Mouse (Mus musculus) right cerebral cortex, postnatal 4 days (tissue): ENCODE data around the gene Hoxa3.

ENCODE experiments used
- DNase-seq: peaks from one replicate; pipeline ENCODE4 v3.0.0-alpha.2; 2022

The Hoxa3 gene

GRCm38 (mm10) chr6:52213119-52213986 lies at the start of gene Hoxa3, which contains the start of gene Gm28308:
Hoxa3 (minus strand) TSS chr6:52213336.
Gm28308 (minus strand) TSS chr6:52213339.
- no peak for DNase-seq

GRCm38 (mm10) chr6:52262463-52263320 lies 49.6 kb upstream of the Hoxa3 start:
- DNase-seq = no peak

- no peak for DNase-seq
Observed at GRCm38 (mm10) chr6:52261751-52262462, 48.8 kb upstream of the Hoxa3 start.

GRCm38 (mm10) chr6:52260654-52261575 lies 47.8 kb upstream of the Hoxa3 start, which contains the start of gene Hoxa13:
Hoxa13 (minus strand) TSS chr6:52260880.
- no peak for DNase-seq

GRCm38 (mm10) chr6:52259811-52260261 lies 46.7 kb upstream of the Hoxa3 start:
- DNase-seq = no peak

- DNase-seq = no peak
Observed at GRCm38 (mm10) chr6:52259081-52259790, 46.1 kb upstream of the Hoxa3 start.

GRCm38 (mm10) chr6:52256956-52257355 lies 43.8 kb upstream of the Hoxa3 start:
- peak; percentile 86 for DNase-seq

GRCm38 (mm10) chr6:52253511-52254500 lies 40.7 kb upstream of the Hoxa3 start:
- DNase-seq = no peak

GRCm38 (mm10) chr6:52252775-52253376 lies 39.7 kb upstream of the Hoxa3 start:
- DNase-seq = no peak

- DNase-seq = no peak
Observed at GRCm38 (mm10) chr6:52252016-52252774, 39.1 kb upstream of the Hoxa3 start.

- no peak for DNase-seq
Observed at GRCm38 (mm10) chr6:52251177-52251879, 38.2 kb upstream of the Hoxa3 start.

- no peak for DNase-seq
Observed at GRCm38 (mm10) chr6:52249826-52250225, 36.7 kb upstream of the Hoxa3 start.

- no peak for DNase-seq
Observed at GRCm38 (mm10) chr6:52249415-52249738, 36.2 kb upstream of the Hoxa3 start.

- no peak for DNase-seq
Observed at GRCm38 (mm10) chr6:52248638-52249414, 35.7 kb upstream of the Hoxa3 start.

- no peak for DNase-seq
Observed at GRCm38 (mm10) chr6:52247766-52248637, 34.9 kb upstream of the Hoxa3 start.

- no peak for DNase-seq
Observed at GRCm38 (mm10) chr6:52246916-52247315, 33.8 kb upstream of the Hoxa3 start.
